Mouse (Mus musculus) testis, adult 2 months (tissue): ENCODE measurements around the gene Exosc10.

ENCODE experiments used
- CTCF ChIP-seq: fragments of 200-500 bp; IDR thresholded peaks from 2 replicates; pipeline ENCODE4 v1.5.1; 2012; ENCODE audit warnings: low read depth, mild to moderate bottlenecking, inconsistent platforms, low read length, moderate library complexity; ENCODE audit not compliant: control insufficient read depth, insufficient read depth, insufficient replicate concordance
- POLR2A ChIP-seq: fragments of 200-500 bp; IDR thresholded peaks from 2 replicates; pipeline ENCODE4 v1.6.1; 2012; ENCODE audit warnings: low read depth, mild to moderate bottlenecking, inconsistent platforms, low read length, moderate library complexity; ENCODE audit not compliant: control insufficient read depth

GRCm38 (mm10) chr4:148591171-148591630 is 33.0 kb downstream of the Exosc10 start, which contains the start of gene Srm:
- TF ChIP-seq CTCF (no peak), POLR2A (no peak)
